Mouse (Mus musculus): Measurements from ENCODE around the gene Kmo. TPM values are rescaled to one million over a fixed set of nuclear protein-coding genes. Genes with fewer than 3 reads are reported as not detected.

Kmo gene
- 1.1 TPM for polyA plus RNA-seq (2014; fragmentation: Illumina TruSeq; extraction: RNeasy Lipid Tissue Mini Kit (QIAGEN cat#74804))

GRCm38 (mm10) chr1:175619814-175620431 is at the start of gene Kmo:
Kmo (plus strand) TSS chr1:175620381.

GRCm38 (mm10) chr1:175625257-175625879 is 5.2 kb downstream of the Kmo start, which contains the start of gene Fh1:
Fh1 (minus strand) TSS chr1:175625635.

GRCm38 (mm10) chr1:175692246-175692996 is 72.2 kb downstream of the Kmo start, which contains the start of the genes Opn3 and Chml:
Opn3 (minus strand) TSS chr1:175692776.
Chml (minus strand) TSS chr1:175692901.

GRCm38 (mm10) chr1:175698293-175698692 is 78.1 kb downstream of the Kmo start, which contains the start of gene Wdr64:
Wdr64 (plus strand) TSS chr1:175698593.

Other genes with a start within 250 kb of the Kmo start
- 3.2 TPM for gene Rgs7, start 127.9 kb upstream of the Kmo start, polyA plus RNA-seq (2014; fragmentation: Illumina TruSeq; extraction: RNeasy Lipid Tissue Mini Kit (QIAGEN cat#74804))
- gene Fh1, start 5.3 kb downstream of the Kmo start, polyA plus RNA-seq (2014; fragmentation: Illumina TruSeq; extraction: RNeasy Lipid Tissue Mini Kit (QIAGEN cat#74804)) = 229 TPM
- 6.2 TPM for gene Opn3, start 72.4 kb downstream of the Kmo start, polyA plus RNA-seq (2014; fragmentation: Illumina TruSeq; extraction: RNeasy Lipid Tissue Mini Kit (QIAGEN cat#74804))
- 34.4 TPM for gene Chml, start 72.5 kb downstream of the Kmo start, polyA plus RNA-seq (2014; fragmentation: Illumina TruSeq; extraction: RNeasy Lipid Tissue Mini Kit (QIAGEN cat#74804))
- gene Wdr64, start 78.2 kb downstream of the Kmo start, polyA plus RNA-seq (2014; fragmentation: Illumina TruSeq; extraction: RNeasy Lipid Tissue Mini Kit (QIAGEN cat#74804)) = not detected